Mouse (Mus musculus) E14TG2a.4 (cell line): ENCODE measurements at regions not wholly inside any gene's neighbourhood (a gene's known extent, or its start where the extent isn't known, plus 50 kb on each side); places are given as distances from the start of the nearest gene placed in this dataset.

ENCODE experiments used
- H3K27me3 ChIP-seq: 2 replicates; pipeline ENCODE4 v1.6.1; 2014; ENCODE audit warnings: low read length, control low read depth; ENCODE audit not compliant: insufficient read depth
- H3K36me3 ChIP-seq: 2 replicates; pipeline ENCODE4 v1.6.1; 2014; ENCODE audit warnings: low read length, control low read depth; ENCODE audit not compliant: insufficient read depth
- H3K4me1 ChIP-seq: replicated peaks from 2 replicates; pipeline ENCODE4 v1.6.1; 2014; ENCODE audit warnings: low read depth, low read length, control low read depth
- H3K4me3 ChIP-seq: replicated peaks from 2 replicates; pipeline ENCODE4 v1.5.1; 2014; ENCODE audit warnings: mild to moderate bottlenecking, low read length
- H3K9me3 ChIP-seq: 2 replicates; pipeline ENCODE4 v1.6.1; 2014; ENCODE audit warnings: low read length, control low read depth
- CTCF ChIP-seq: conservative IDR thresholded peaks from 2 replicates; pipeline ENCODE4 v1.5.1; 2014; ENCODE audit warnings: low read length
- NANOG ChIP-seq: IDR thresholded peaks from 2 replicates; pipeline ENCODE4 v1.6.1; 2014; ENCODE audit warnings: borderline replicate concordance, low read length, mixed read lengths
- POU5F1 ChIP-seq: IDR thresholded peaks from 2 replicates; pipeline ENCODE4 v1.6.1; 2014; ENCODE audit warnings: low read length, borderline replicate concordance

DNA sequence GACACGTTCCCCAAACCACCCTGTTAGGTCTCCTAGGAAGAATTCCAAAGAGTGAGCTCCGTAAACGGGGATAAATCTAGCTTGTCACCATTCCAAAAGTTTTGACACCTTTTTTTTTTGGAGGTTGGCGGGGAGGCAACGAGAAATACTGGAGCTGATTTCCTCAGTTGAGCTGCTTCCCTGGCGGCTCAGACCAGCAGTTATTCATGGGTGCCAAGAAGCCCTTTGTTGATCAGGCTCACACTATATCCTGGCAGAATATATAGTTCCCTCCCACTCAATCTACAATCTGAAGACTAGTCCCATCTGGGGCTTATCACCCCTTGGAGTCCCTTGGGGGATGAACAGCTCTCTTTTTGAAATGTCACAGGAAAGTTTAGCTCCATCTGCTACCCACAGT lies 77.5 kb upstream of the Tiam2 start:
- no peak for TF ChIP-seq CTCF
- TF ChIP-seq POU5F1 = no peak
- TF ChIP-seq NANOG = no peak
- no peaks in the 10 kb centered on the region for H3K9me3 ChIP-seq
- H3K36me3 ChIP-seq = 0 out of 2 replicates have a peak, but pooled peaks cover 2% of the 10 kb centered on the region
- peaks cover 7% of the 10 kb centered on the region; the same call in 1 of the 2 replicates for H3K4me1 ChIP-seq
- H3K4me3 ChIP-seq = no peak overlapping the region
- H3K27me3 ChIP-seq = no peaks in the 10 kb centered on the region

DNA sequence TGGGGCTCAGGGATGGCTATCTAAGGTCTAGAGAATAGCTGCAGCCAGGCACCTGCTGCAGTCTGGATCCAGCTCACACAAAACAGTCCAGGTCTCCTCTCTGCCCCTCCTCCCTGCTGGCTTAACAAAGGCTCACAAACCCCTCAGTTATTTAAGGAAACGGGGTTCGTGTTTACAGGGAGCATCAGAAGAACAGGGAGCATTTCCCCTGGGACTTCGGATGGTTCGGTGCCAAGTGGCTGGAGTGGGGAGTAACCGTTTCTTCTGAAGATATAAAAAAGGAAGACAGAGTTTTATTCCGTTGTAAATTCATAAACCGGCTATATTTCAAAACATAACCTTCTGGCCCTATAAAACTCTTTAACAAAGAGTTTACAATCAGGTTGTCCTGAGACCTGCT lies 77.1 kb upstream of the Tiam2 start:
- Histone ChIP-seq H3K4me1 (peaks cover 9% of the 10 kb centered on the region; the same call in 1 of the 2 replicates), H3K36me3 (0 out of 2 replicates have a peak, but pooled peaks cover 2% of the 10 kb centered on the region), H3K27me3 (no peaks in the 10 kb centered on the region), H3K4me3 (no peak overlapping the region), H3K9me3 (no peaks in the 10 kb centered on the region)
- TF ChIP-seq POU5F1 (no peak), CTCF (no peak)

DNA sequence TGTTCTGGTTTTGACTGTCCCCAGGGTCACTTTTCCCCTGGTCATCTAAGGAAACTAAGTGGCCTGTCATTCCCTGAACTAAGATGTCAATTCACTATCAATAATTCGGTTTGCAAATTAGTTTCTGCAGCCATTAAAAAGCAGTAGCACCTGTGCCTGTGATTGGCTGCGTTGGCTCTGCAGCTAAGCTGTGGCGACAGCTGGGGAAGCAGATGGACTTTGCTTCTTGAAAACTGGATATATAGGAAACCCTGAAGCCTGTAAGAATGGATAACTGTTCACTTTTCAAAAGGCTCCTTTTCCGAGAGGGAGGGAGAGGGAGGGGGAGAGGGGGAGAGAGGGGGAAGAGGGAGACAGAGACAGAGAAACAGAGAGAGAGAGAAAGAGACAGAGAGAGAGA lies 75.2 kb upstream of the Tiam2 start:
- peaks cover 9% of the 10 kb centered on the region; the same call in 1 of the 2 replicates for H3K4me1 ChIP-seq
- no peak overlapping the region for H3K4me3 ChIP-seq
- TF ChIP-seq POU5F1 (no peak), CTCF (no peak), NANOG (no peak)
- 0 out of 2 replicates have a peak, but pooled peaks cover 2% of the 10 kb centered on the region for H3K36me3 ChIP-seq
- no peaks in the 10 kb centered on the region for H3K9me3 ChIP-seq
- no peaks in the 10 kb centered on the region for H3K27me3 ChIP-seq

DNA sequence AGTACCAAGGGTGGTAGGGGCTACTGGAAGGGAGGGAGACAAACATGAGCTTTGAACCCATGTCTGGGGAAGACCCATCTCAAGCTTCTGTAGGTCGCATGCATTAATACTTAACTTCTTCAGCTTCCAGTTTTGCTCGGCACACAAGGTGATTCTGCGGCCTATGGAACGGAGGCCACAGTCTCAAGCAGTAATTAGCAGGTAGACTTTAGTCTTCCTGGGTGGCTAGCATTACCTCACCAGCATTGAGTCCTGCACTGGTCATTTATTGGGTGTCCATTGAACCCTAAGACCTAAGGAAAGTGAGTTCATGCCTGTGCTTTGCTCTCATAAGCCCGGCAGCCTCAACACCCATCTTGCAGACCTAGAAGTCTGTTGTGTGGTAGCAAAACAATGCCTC lies 74.4 kb upstream of the Tiam2 start:
- H3K9me3 ChIP-seq = no peaks in the 10 kb centered on the region
- H3K4me1 ChIP-seq = peaks cover 4% of the 10 kb centered on the region; the same call in 1 of the 2 replicates
- H3K4me3 ChIP-seq = no peak overlapping the region
- H3K27me3 ChIP-seq = no peaks in the 10 kb centered on the region
- TF ChIP-seq POU5F1 (no peak), CTCF (no peak), NANOG (no peak)
- H3K36me3 ChIP-seq = peaks cover 5% of the 10 kb centered on the region; the same call in 1 of the 2 replicates

DNA sequence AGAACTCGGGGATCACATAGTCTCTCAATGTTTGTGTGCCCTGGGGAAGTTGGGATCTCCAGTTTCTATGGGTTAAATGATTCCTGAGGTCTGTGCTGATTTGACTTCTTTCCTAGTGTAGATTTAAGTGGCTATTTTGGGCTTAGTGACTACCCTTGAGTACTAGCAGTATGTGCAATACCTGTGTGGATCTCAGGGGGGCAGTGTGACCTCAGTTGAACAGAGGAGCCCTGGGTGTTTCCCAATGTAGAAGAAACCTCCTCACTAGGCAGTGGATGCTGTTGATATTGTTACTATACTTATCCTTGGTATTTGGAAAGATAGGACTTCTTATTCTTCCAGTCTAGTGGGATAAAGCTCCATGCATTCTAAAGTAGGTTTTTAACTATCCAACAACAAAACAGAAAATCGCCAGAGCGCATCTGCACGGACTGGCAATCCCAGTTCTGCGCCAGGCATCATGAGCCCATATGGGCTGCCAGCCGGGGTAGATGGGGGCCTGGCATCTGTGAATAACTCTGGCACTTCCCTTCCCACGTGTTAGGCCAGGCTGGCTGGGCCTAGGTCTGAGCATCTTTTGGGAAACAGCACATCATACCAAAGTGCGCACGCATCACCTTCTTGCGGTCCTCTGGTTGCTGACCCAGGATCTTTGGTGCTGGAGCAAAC lies 72.7 kb upstream of the Tiam2 start:
- no peaks in the 10 kb centered on the region for H3K9me3 ChIP-seq
- peak; percentile 67 for TF ChIP-seq CTCF
- no peak for TF ChIP-seq NANOG
- H3K4me3 ChIP-seq = no peak overlapping the region
- no peaks in the 10 kb centered on the region for H3K27me3 ChIP-seq
- H3K4me1 ChIP-seq = peaks cover 4% of the 10 kb centered on the region; the same call in 1 of the 2 replicates
- H3K36me3 ChIP-seq = peaks cover 9% of the 10 kb centered on the region; the same call in 1 of the 2 replicates

DNA sequence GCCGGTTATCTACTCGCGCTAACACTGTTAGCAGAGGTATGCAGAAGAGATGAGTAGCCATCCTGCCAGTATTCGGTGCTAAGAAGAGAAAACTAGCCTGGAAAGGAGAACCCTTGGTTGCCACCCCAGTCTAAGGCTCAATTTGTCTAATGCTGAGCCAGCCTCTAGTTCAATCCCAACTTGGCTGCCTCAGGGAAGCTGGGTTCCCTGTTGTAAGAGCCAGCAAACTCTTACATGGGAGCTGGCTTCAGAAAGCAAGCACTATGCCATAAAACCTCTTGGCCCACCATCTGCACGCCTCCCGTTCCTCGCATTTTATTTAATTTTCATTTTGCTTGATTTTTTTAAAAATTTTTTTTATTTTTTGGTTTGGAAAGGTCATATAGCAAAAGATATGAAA lies 69.6 kb upstream of the Tiam2 start:
- peaks cover 4% of the 10 kb centered on the region; the same call in 1 of the 2 replicates for H3K4me1 ChIP-seq
- peaks cover 9% of the 10 kb centered on the region; the same call in 1 of the 2 replicates for H3K36me3 ChIP-seq
- H3K4me3 ChIP-seq = no peak overlapping the region
- no peaks in the 10 kb centered on the region for H3K27me3 ChIP-seq
- no peaks in the 10 kb centered on the region for H3K9me3 ChIP-seq
- no peak for TF ChIP-seq NANOG
- TF ChIP-seq POU5F1 = no peak
- no peak for TF ChIP-seq CTCF

DNA sequence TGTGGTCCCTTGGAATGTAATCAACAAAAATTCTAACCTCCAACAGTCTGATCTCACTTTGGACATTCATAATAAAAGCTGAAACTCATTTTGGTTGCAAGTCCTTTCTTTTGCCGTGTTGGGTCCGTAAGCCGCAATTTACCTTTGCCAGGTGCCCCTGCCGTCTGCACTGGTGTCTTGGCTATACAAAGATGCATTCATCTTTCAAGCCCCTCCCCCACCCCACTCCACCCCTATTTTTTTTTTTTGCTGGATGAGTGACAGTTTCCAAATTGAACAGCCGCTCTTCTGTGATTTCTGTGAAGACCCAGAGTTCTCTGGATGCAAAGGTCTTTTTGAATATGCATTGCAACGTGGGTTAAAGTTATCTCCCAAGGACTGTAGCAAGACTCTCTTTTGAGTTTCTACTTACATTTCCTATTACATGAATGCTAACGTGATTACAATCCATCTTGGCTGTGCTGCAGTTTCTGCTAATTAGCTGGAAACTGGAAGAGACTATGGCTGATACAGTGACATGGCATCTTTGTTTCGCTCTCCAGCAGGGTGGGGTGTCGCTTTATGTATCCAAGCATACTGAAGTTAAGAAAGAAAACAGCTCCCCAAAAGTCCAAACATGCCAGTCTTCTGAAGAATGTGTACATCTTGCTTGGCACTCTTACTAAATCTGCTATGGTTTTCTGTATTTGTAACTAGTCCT lies 67.4 kb upstream of the Tiam2 start:
- Histone ChIP-seq H3K9me3 (no peaks in the 10 kb centered on the region), H3K4me1 (peaks cover 1% of the 10 kb centered on the region; the same call in 1 of the 2 replicates), H3K4me3 (no peak overlapping the region), H3K36me3 (peaks cover 7% of the 10 kb centered on the region; the same call in 1 of the 2 replicates), H3K27me3 (no peaks in the 10 kb centered on the region)
- TF ChIP-seq POU5F1 = no peak
- no peak for TF ChIP-seq NANOG
- TF ChIP-seq CTCF = no peak

DNA sequence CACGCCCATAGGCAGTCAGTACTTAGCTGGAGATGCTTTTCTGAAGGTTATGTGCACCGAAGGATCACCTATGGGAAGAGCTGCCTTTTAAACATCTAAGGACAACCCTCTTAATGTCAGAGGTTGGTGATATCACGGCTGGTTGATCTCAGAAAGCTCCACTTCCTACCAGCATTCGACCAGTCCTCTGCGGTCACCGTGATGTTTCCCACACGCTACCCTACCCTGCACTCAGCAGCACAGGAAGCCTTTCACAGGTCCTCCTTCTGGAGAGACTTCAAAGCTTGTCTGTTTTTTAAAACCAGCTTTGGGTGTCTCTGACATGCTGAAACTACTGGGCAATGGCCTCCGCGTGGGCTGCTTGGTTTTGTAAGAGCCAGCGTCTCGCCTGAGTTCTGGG lies 65.6 kb upstream of the Tiam2 start:
- Histone ChIP-seq H3K4me3 (no peak overlapping the region), H3K9me3 (no peaks in the 10 kb centered on the region), H3K27me3 (no peaks in the 10 kb centered on the region), H3K36me3 (peaks cover 7% of the 10 kb centered on the region; the same call in 1 of the 2 replicates), H3K4me1 (no peaks in the 10 kb centered on the region)
- no peak for TF ChIP-seq CTCF
